Mouse (Mus musculus): ENCODE measurements around the gene Sec14l5. TPM values are rescaled to one million over a fixed set of nuclear protein-coding genes. Genes with fewer than 3 reads are reported as not detected.

Sec14l5 gene
- polyA plus RNA-seq, 1 experiment from 2014 or later: not detected

- Histone ChIP-seq H3K9me3 (ENCODE audit: control insufficient read depth, low read length) (no peaks in the 10 kb centered on the region), H3K27ac (replicated peaks; ENCODE audit: low read depth, low read length) (no peak overlapping the region), H3K27me3 (ENCODE audit: control insufficient read depth, insufficient read depth, low read length) (peaks cover 47% of the 10 kb centered on the region), H3K4me1 (ENCODE audit: control insufficient read depth, insufficient read depth, low read length) (0 out of 2 replicates have a peak, but pooled peaks cover 3% of the 10 kb centered on the region), H3K36me3 (ENCODE audit: control insufficient read depth, insufficient read depth, low read length) (no peaks in the 10 kb centered on the region), H3K9ac (ENCODE audit: low read length) (no peak overlapping the region), H3K4me3 (ENCODE audit: low read depth, low read length) (no peak overlapping the region), H3K4me2 (ENCODE audit: low read depth, severe bottlenecking) (no peak overlapping the region)
- DNase-seq (ENCODE audit: low spot score) (no peak), ATAC-seq (ENCODE audit: insufficient number of reproducible peaks, low FRiP score, low TSS enrichment, low read depth) (no peak)
- WGBS: 61% methylated on average over 2 of the region's 2 CpGs
Measured at GRCm38 (mm10) chr16:5130196-5130595, 16.7 kb upstream of the Sec14l5 start.

GRCm38 (mm10) chr16:5130766-5131165 is 16.1 kb upstream of the Sec14l5 start:
- DNase-seq (ENCODE audit: low spot score) (no peak), ATAC-seq (ENCODE audit: insufficient number of reproducible peaks, low FRiP score, low TSS enrichment, low read depth) (no peak)
- H3K4me1 ChIP-seq (ENCODE audit: control insufficient read depth, insufficient read depth, low read length): 0 out of 2 replicates have a peak, but pooled peaks cover 3% of the 10 kb centered on the region
- WGBS: 18% methylated on average over 4 of the region's 4 CpGs
- no peak overlapping the region for H3K4me3 ChIP-seq (ENCODE audit: low read depth, low read length)
- no peaks in the 10 kb centered on the region for H3K36me3 ChIP-seq (ENCODE audit: control insufficient read depth, insufficient read depth, low read length)
- peaks cover 47% of the 10 kb centered on the region for H3K27me3 ChIP-seq (ENCODE audit: control insufficient read depth, insufficient read depth, low read length)
- no peaks in the 10 kb centered on the region for H3K9me3 ChIP-seq (ENCODE audit: control insufficient read depth, low read length)
- H3K27ac ChIP-seq (replicated peaks; ENCODE audit: low read depth, low read length): no peak overlapping the region
- H3K4me2 ChIP-seq (ENCODE audit: low read depth, severe bottlenecking): no peak overlapping the region
- no peak overlapping the region for H3K9ac ChIP-seq (ENCODE audit: low read length)

GRCm38 (mm10) chr16:5131251-5131922 is 15.5 kb upstream of the Sec14l5 start:
- no peak for ATAC-seq (ENCODE audit: insufficient number of reproducible peaks, low FRiP score, low TSS enrichment, low read depth)
- Histone ChIP-seq H3K9ac (ENCODE audit: low read length) (no peak overlapping the region), H3K4me2 (ENCODE audit: low read depth, severe bottlenecking) (0 out of 2 replicates have a peak overlapping the region, but pooled peaks have one; percentile 56), H3K4me3 (ENCODE audit: low read depth, low read length) (peak overlapping the region; percentile 37; the same call in 1 of the 2 replicates), H3K4me1 (ENCODE audit: control insufficient read depth, insufficient read depth, low read length) (0 out of 2 replicates have a peak, but pooled peaks cover 3% of the 10 kb centered on the region), H3K9me3 (ENCODE audit: control insufficient read depth, low read length) (no peaks in the 10 kb centered on the region), H3K36me3 (ENCODE audit: control insufficient read depth, insufficient read depth, low read length) (no peaks in the 10 kb centered on the region), H3K27me3 (ENCODE audit: control insufficient read depth, insufficient read depth, low read length) (peaks cover 47% of the 10 kb centered on the region), H3K27ac (replicated peaks; ENCODE audit: low read depth, low read length) (no peak overlapping the region)
- WGBS: 4% methylated on average over 25 of the region's 25 CpGs
- DNase-seq (ENCODE audit: low spot score): peak; percentile 24

GRCm38 (mm10) chr16:5132401-5132801 is 14.5 kb upstream of the Sec14l5 start, which contains the start of gene Ppl:
Ppl (minus strand) TSS chr16:5132421.
- peaks cover 47% of the 10 kb centered on the region for H3K27me3 ChIP-seq (ENCODE audit: control insufficient read depth, insufficient read depth, low read length)
- peak within 1 kb of the TSS; percentile 27; the same call in 1 of the 2 replicates for H3K9ac ChIP-seq (ENCODE audit: low read length)
- no peaks in the 10 kb centered on the region for H3K36me3 ChIP-seq (ENCODE audit: control insufficient read depth, insufficient read depth, low read length)
- H3K9me3 ChIP-seq (ENCODE audit: control insufficient read depth, low read length): no peaks in the 10 kb centered on the region
- under 1% methylated on average over 38 of the region's 39 CpGs for WGBS
- 0 out of 2 replicates have a peak, but pooled peaks cover 3% of the 10 kb centered on the region for H3K4me1 ChIP-seq (ENCODE audit: control insufficient read depth, insufficient read depth, low read length)
- DNase-seq (ENCODE audit: low spot score) (peak; percentile 59), ATAC-seq (ENCODE audit: insufficient number of reproducible peaks, low FRiP score, low TSS enrichment, low read depth) (0 out of 2 replicates have a peak, but pooled peaks have one; percentile 49)
- H3K4me3 ChIP-seq (ENCODE audit: low read depth, low read length): peak within 1 kb of the TSS; percentile 37
- H3K4me2 ChIP-seq (ENCODE audit: low read depth, severe bottlenecking): peak within 1 kb of the TSS; percentile 56
- H3K27ac ChIP-seq (replicated peaks; ENCODE audit: low read depth, low read length): no peak within 1 kb of the TSS

DNA sequence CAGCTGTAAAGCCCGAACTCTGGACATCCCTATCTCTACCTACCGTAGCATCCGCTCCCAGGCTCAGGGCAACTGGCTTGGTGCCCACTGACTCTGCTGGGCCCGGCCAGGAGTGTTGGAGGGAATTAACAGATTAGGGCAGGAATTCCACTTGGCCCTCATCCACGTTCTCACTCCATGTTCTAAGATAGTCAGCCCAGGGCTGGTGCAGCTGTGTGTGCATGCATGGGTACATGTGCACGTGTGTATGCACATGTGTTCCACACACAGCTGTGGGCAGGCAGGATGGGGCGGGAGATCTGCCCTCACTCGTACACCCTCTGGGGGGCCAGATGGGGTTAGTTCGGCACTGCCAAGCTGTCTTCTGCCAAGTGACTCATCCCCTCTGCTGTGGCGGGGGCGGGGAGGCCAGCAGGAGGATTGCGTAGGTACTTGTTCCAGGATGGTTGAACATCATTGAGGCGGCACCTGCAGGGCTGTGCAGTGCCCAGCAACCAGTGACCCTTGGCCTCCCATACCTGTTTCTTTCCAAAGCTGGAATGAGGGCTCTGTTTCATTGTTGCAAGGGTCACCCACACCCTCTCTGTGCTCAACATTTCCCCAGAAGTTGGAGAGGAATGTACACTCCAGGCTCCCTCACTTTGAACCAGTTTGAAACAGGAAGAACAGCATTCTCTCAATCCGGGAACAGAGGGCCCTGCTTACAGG is 12.1 kb upstream of the Sec14l5 start:
- DNase-seq (ENCODE audit: low spot score) (no peak), ATAC-seq (ENCODE audit: insufficient number of reproducible peaks, low FRiP score, low TSS enrichment, low read depth) (no peak)
- Histone ChIP-seq H3K27me3 (ENCODE audit: control insufficient read depth, insufficient read depth, low read length) (peaks cover 43% of the 10 kb centered on the region), H3K9ac (ENCODE audit: low read length) (no peak overlapping the region), H3K4me1 (ENCODE audit: control insufficient read depth, insufficient read depth, low read length) (0 out of 2 replicates have a peak, but pooled peaks cover 5% of the 10 kb centered on the region), H3K9me3 (ENCODE audit: control insufficient read depth, low read length) (no peaks in the 10 kb centered on the region), H3K27ac (replicated peaks; ENCODE audit: low read depth, low read length) (no peak overlapping the region), H3K4me2 (ENCODE audit: low read depth, severe bottlenecking) (no peak overlapping the region), H3K4me3 (ENCODE audit: low read depth, low read length) (no peak overlapping the region), H3K36me3 (ENCODE audit: control insufficient read depth, insufficient read depth, low read length) (no peaks in the 10 kb centered on the region)
- 76% methylated on average over 14 of the region's 14 CpGs for WGBS

GRCm38 (mm10) chr16:5135551-5136261 is 11.2 kb upstream of the Sec14l5 start:
- no peaks in the 10 kb centered on the region for H3K9me3 ChIP-seq (ENCODE audit: control insufficient read depth, low read length)
- no peak for ATAC-seq (ENCODE audit: insufficient number of reproducible peaks, low FRiP score, low TSS enrichment, low read depth)

DNA sequence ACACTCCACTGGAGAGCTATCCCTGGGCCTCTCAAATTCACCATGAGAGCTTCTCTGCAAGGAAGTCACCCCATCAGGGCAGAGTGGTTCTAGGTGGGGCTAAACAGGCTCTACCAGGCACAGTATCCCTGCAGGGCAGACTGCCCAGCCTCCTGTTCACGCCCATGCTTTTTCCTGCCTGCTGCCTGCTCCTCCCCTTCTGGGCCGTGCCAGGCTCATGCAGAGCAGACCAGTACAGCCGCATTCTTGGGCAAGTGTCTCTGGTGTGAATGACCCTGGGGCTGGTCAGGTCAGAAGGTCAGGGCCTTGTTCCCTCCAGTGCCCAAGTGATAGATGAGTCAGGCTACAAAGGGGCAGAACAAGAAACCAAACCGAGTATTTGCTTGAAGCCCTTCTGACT is 10.4 kb upstream of the Sec14l5 start:
- H3K4me3 ChIP-seq (ENCODE audit: low read depth, low read length): no peak overlapping the region
- ATAC-seq (ENCODE audit: insufficient number of reproducible peaks, low FRiP score, low TSS enrichment, low read depth): no peak
- no peak overlapping the region for H3K4me2 ChIP-seq (ENCODE audit: low read depth, severe bottlenecking)
- no peak for DNase-seq (ENCODE audit: low spot score)
- WGBS: 4% methylated on average over 4 of the region's 4 CpGs
- peaks cover 25% of the 10 kb centered on the region for H3K27me3 ChIP-seq (ENCODE audit: control insufficient read depth, insufficient read depth, low read length)
- H3K9me3 ChIP-seq (ENCODE audit: control insufficient read depth, low read length): no peaks in the 10 kb centered on the region
- H3K27ac ChIP-seq (replicated peaks; ENCODE audit: low read depth, low read length): no peak overlapping the region
- 0 out of 2 replicates have a peak, but pooled peaks cover 5% of the 10 kb centered on the region for H3K4me1 ChIP-seq (ENCODE audit: control insufficient read depth, insufficient read depth, low read length)
- H3K9ac ChIP-seq (ENCODE audit: low read length): no peak overlapping the region
- no peaks in the 10 kb centered on the region for H3K36me3 ChIP-seq (ENCODE audit: control insufficient read depth, insufficient read depth, low read length)

More at GRCm38 (mm10) chr16:5135551-5136261, 11.2 kb upstream of the Sec14l5 start:
- DNase-seq (ENCODE audit: low spot score): no peak
- Histone ChIP-seq H3K9ac (ENCODE audit: low read length) (no peak overlapping the region), H3K36me3 (ENCODE audit: control insufficient read depth, insufficient read depth, low read length) (no peaks in the 10 kb centered on the region), H3K4me3 (ENCODE audit: low read depth, low read length) (no peak overlapping the region), H3K4me2 (ENCODE audit: low read depth, severe bottlenecking) (no peak overlapping the region), H3K27ac (replicated peaks; ENCODE audit: low read depth, low read length) (no peak overlapping the region), H3K4me1 (ENCODE audit: control insufficient read depth, insufficient read depth, low read length) (0 out of 2 replicates have a peak, but pooled peaks cover 5% of the 10 kb centered on the region), H3K27me3 (ENCODE audit: control insufficient read depth, insufficient read depth, low read length) (peaks cover 33% of the 10 kb centered on the region)
- WGBS: 77% methylated on average over 8 of the region's 8 CpGs

DNA sequence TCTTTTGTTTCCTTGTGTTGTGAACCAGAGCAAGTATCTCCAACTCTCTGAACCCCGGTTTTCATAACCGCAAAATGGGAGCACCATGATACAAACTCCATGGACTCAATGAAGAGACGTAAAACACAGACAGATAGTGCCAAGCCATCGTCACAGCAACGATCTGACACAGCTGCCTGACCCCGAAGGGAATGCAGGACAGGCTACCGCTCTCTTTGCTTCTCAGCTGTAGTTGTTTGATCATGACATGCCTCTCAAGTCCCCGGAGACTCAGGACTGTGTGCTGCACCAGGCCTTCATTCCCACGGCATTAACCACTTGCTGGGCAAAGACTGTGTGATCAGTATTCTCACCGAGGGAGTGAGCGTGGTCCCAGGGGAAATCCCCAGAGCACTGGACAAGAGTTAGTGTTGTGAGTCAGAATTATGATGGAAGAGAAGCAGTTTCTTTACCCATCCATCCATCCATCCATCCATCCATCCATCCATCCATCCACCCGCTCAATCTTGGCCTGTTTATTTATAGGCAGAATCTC is 9.8 kb upstream of the Sec14l5 start:
- Histone ChIP-seq H3K4me2 (ENCODE audit: low read depth, severe bottlenecking) (no peak overlapping the region), H3K4me1 (ENCODE audit: control insufficient read depth, insufficient read depth, low read length) (0 out of 2 replicates have a peak, but pooled peaks cover 4% of the 10 kb centered on the region), H3K36me3 (ENCODE audit: control insufficient read depth, insufficient read depth, low read length) (no peaks in the 10 kb centered on the region), H3K9me3 (ENCODE audit: control insufficient read depth, low read length) (no peaks in the 10 kb centered on the region), H3K27me3 (ENCODE audit: control insufficient read depth, insufficient read depth, low read length) (peaks cover 20% of the 10 kb centered on the region), H3K4me3 (ENCODE audit: low read depth, low read length) (no peak overlapping the region), H3K9ac (ENCODE audit: low read length) (no peak overlapping the region), H3K27ac (replicated peaks; ENCODE audit: low read depth, low read length) (no peak overlapping the region)
- ATAC-seq (ENCODE audit: insufficient number of reproducible peaks, low FRiP score, low TSS enrichment, low read depth): no peak
- WGBS: 59% methylated on average over 12 of the region's 12 CpGs
- no peak for DNase-seq (ENCODE audit: low spot score)

Data from limb, embryonic 11.5 days (tissue).